Mouse (Mus musculus) thymus, adult 2 months (tissue): ENCODE measurements at regions not wholly inside any gene's neighbourhood (a gene's known extent, or its start where the extent isn't known, plus 50 kb on each side); places are given as distances from the start of the nearest gene placed in this dataset.

Experiments
- DNase-seq: peaks from one replicate; pipeline ENCODE4 v3.0.0; 2021
- H3K27ac ChIP-seq: fragments of 200-500 bp; 2 replicates; pipeline ENCODE4 v1.5.1; 2012; ENCODE audit warnings: low read length, control low read depth; ENCODE audit not compliant: control insufficient read depth, insufficient read depth
- H3K27me3 ChIP-seq: fragments of 200-500 bp; 2 replicates; pipeline ENCODE4 v1.6.1; 2012; ENCODE audit warnings: mild to moderate bottlenecking, low read length, moderate library complexity, mixed read lengths; ENCODE audit not compliant: control insufficient read depth, insufficient read depth
- H3K36me3 ChIP-seq: fragments of 200-500 bp; 2 replicates; pipeline ENCODE4 v1.6.1; 2012; ENCODE audit warnings: mild to moderate bottlenecking, low read length, moderate library complexity; ENCODE audit not compliant: control insufficient read depth, insufficient read depth
- H3K4me1 ChIP-seq: fragments of 200-500 bp; replicated peaks from 2 replicates; pipeline ENCODE4 v1.6.1; 2012; ENCODE audit warnings: low read length; ENCODE audit not compliant: control insufficient read depth, insufficient read depth
- H3K4me3 ChIP-seq: fragments of 200-500 bp; 2 replicates; pipeline ENCODE4 v1.5.1; 2012; ENCODE audit warnings: mild to moderate bottlenecking, low read length, control low read depth, moderate library complexity; ENCODE audit not compliant: control insufficient read depth, insufficient read depth
- CTCF ChIP-seq: fragments of 200-500 bp; IDR thresholded peaks from 2 replicates; pipeline ENCODE4 v1.5.1; 2012; ENCODE audit warnings: mild to moderate bottlenecking, control low read depth, low read length, moderate library complexity, borderline replicate concordance; ENCODE audit not compliant: control insufficient read depth, poor library complexity, insufficient read depth; ENCODE audit errors: extremely low read depth
- POLR2A ChIP-seq: fragments of 200-500 bp; IDR thresholded peaks from 2 replicates; pipeline ENCODE4 v1.6.1; 2012; ENCODE audit warnings: mild to moderate bottlenecking, low read length, control low read depth, moderate library complexity; ENCODE audit not compliant: control insufficient read depth, poor library complexity, insufficient read depth; ENCODE audit errors: extremely low read depth
- WGBS: fragments of 180-500 bp; shearing (Covaris S2); methylation state at CpG from one replicate; pipeline ENCODE4 v1.1.7; 2018; 5-methylcytosine and 5-hydroxymethylcytosine counted together

DNA sequence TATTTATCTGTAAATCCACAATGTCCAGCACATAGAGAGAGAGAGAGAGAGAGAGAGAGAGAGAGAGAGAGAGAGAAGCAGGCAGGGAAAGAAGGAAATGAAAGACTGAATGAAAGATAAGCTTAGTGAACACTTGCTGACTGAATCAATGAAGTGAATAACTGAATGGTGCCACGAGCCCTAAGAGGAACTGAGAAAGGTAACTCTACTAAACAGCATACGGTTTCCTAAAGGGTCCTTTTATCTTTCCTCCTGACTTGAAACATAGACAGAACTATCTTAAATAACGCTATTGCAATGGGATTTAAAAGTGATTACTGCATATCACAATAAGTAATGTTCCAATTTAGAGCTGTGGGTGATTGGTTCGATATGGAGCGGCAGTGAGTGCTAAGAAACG lies 121.0 kb downstream of the Rbm26 start:
- 81% methylated on average over 6 of the region's 6 CpGs for WGBS
- Histone ChIP-seq H3K36me3 (no peaks in the 10 kb centered on the region), H3K4me3 (no peak overlapping the region), H3K4me1 (no peaks in the 10 kb centered on the region), H3K27me3 (no peaks in the 10 kb centered on the region), H3K27ac (no peak overlapping the region)
- no peak for TF ChIP-seq POLR2A
- no peak for TF ChIP-seq CTCF
- DNase-seq: no peak

DNA sequence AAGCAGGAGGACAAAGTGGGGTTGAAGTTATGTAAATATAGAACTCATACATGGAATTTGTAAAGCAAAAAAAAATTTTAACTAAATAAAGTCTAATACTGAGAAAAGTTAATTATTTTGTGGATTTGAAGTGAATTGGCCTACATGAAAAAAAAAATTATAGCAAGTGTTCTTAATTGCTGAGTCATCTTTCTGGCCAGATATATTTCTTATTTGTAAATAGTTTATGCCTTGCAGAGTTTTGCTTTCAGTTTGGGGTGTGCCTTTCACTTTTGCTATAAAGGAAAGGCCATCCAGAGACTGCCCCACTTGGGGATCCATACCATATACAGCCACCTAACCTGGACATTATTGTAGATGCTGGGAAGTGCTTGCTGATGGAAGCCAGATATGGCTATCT lies 138.3 kb downstream of the Rbm26 start:
- H3K4me3 ChIP-seq: no peak overlapping the region
- H3K27ac ChIP-seq: no peak overlapping the region
- TF ChIP-seq POLR2A (no peak), CTCF (no peak)
- no peak for DNase-seq
- H3K36me3 ChIP-seq: no peaks in the 10 kb centered on the region
- H3K4me1 ChIP-seq: no peaks in the 10 kb centered on the region
- H3K27me3 ChIP-seq: no peaks in the 10 kb centered on the region

DNA sequence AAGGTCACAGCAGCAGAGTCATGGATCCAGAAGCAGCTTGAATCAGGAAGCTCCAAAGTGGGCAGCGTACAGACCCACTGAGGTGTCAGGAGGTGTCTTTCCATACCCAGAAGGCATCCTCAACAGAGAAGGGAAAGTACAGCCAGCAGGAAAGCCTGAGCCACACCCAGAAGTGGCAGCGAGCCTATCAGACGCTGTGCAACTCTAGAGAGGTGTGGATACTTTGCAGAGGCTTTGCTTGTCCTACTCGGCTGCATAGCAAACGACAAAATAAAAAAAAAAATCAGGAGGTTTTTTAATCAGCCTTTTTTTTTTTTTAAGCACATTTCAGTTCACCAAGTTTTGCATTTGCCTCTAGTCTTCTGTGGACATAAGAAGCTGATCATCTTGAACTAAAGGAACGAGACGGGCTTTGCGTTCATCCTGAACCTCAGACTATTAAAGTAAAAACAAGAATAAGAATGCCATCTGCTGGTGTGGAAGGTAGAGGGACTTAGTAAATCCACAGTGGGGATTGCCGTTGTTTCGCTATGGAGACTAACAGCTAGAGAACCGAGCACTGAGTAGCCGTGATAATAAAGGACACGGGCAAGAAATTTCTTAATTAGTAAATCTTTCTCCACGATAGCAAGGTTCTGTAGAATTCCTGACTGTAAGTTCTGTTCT lies 142.3 kb downstream of the Rbm26 start:
- no peak for DNase-seq

DNA sequence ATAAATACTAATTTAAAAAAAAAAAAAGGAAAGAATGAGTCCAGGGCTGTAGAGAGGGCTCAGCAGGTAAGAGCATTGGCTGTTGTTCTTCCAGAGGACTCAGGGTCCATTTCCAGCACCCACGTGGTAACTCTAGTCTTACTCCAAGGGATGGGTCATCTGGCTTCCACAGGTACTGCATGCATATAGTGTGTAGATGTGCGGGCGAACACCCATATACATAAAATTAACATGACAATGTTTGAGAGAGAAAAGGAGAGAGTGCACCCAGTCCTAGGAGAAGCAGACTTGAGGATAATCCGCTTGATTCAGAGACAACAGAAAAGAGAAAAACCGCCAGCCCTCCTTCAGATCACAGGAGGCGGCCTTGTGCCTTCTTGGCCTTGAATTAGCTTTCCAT lies 157.2 kb downstream of the Rbm26 start:
- no peak for TF ChIP-seq POLR2A
- no peak for TF ChIP-seq CTCF

More for the DNA sequence above, 142.3 kb downstream of the Rbm26 start:
- WGBS: 32% methylated on average over 14 of the region's 14 CpGs
- no peaks in the 10 kb centered on the region for H3K27me3 ChIP-seq
- no peak overlapping the region for H3K4me3 ChIP-seq
- H3K27ac ChIP-seq: no peak overlapping the region
- no peaks in the 10 kb centered on the region for H3K4me1 ChIP-seq
- H3K36me3 ChIP-seq: no peaks in the 10 kb centered on the region
- no peak for TF ChIP-seq POLR2A
- no peak for TF ChIP-seq CTCF

DNA sequence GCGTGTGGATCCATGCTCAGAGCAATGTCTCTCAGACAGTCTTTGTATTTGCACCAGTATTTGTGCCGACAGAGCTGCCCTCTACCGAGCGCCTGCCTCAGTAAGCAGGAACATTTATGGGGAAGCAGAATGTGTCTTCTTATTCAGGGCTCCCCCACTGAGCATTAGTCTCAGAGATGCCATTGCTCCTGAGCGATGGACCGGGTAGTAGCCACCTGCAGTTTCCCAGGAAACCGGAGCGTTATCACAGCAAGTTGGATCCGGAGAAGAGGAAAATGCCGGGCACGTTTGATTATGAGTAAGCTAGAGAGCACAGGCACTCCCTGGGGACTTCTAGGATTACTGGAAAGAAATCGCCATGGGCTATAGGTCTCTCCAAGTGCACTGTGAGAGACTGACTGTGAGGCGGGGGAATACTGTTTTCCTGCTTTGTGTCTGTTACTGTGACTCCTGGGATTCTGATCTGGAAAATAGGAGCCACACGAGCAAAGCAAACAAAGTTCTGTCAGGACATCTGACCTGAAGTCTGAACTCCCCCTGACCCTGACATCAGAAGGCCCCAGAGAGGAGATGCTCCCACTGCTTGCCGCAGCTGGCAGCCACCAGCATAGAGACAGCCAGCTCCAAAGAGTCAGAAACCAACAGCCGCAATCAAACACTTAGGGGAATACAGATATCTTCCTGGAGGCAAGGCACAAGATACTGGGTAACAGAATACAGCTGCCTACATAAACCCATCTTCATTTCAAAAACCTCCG lies 160.9 kb downstream of the Rbm26 start:
- Histone ChIP-seq H3K4me3 (no peak overlapping the region), H3K27ac (no peak overlapping the region), H3K4me1 (no peaks in the 10 kb centered on the region), H3K36me3 (no peaks in the 10 kb centered on the region), H3K27me3 (no peaks in the 10 kb centered on the region)
- DNase-seq: no peak
- 92% methylated on average over 17 of the region's 17 CpGs for WGBS
- TF ChIP-seq CTCF (no peak), POLR2A (no peak)

More for the DNA sequence above, 157.2 kb downstream of the Rbm26 start:
- no peak overlapping the region for H3K4me3 ChIP-seq
- DNase-seq: no peak
- no peaks in the 10 kb centered on the region for H3K36me3 ChIP-seq
- WGBS: 88% methylated on average over 6 of the region's 6 CpGs
- H3K4me1 ChIP-seq: no peaks in the 10 kb centered on the region
- H3K27me3 ChIP-seq: no peaks in the 10 kb centered on the region
- H3K27ac ChIP-seq: no peak overlapping the region

DNA sequence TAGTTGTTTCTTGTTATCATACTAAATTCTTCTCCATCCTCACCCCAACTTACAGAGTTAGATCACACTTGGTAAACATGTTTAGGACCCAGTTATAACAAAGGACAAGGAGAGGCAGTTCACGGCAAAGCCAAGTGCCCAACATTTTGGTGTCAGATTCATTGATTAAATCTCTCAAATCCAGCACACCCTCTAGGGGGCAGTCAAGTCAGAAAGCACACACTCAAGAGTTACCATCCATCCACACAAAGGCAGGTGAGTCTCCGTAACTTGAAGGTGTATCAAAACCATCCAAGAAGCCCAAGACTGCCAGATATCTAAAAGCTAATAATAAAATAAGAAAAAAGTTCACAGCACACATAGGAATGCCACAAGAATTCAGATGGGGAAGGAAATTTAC lies 161.8 kb downstream of the Rbm26 start:
- DNase-seq: no peak
- WGBS: 79% methylated on average over 2 of the region's 2 CpGs
- no peak overlapping the region for H3K4me3 ChIP-seq
- TF ChIP-seq CTCF: no peak
- no peak overlapping the region for H3K27ac ChIP-seq
- no peaks in the 10 kb centered on the region for H3K36me3 ChIP-seq
- no peaks in the 10 kb centered on the region for H3K4me1 ChIP-seq
- no peaks in the 10 kb centered on the region for H3K27me3 ChIP-seq
